Mouse (Mus musculus) kidney, embryonic 16.5 days (tissue): Measurements from ENCODE around the gene Galntl6. TPM values are rescaled to one million over a fixed set of nuclear protein-coding genes. Genes with fewer than 3 reads are reported as not detected.

Experiments
- ATAC-seq: fragments of 200-750 bp; cut with Nextera tagmentation; 2 replicates; pipeline ENCODE4 v1.8.0; 2017; ENCODE audit warnings: moderate TSS enrichment; ENCODE audit not compliant: low FRiP score, low TSS enrichment
- H3K27ac ChIP-seq: fragments of 300-500 bp; sonication (generic); 2 replicates; pipeline ENCODE4 v1.5.1; 2014; ENCODE audit warnings: low read length
- H3K27me3 ChIP-seq: fragments of 300-500 bp; sonication (generic); 2 replicates; pipeline ENCODE4 v1.6.1; 2014; ENCODE audit warnings: low read length, control low read depth, mixed read lengths; ENCODE audit not compliant: insufficient read depth
- H3K36me3 ChIP-seq: fragments of 300-500 bp; sonication (generic); 2 replicates; pipeline ENCODE4 v1.6.1; 2014; ENCODE audit warnings: low read length, control low read depth, mixed read lengths; ENCODE audit not compliant: insufficient read depth
- H3K4me1 ChIP-seq: fragments of 300-500 bp; sonication (generic); 2 replicates; pipeline ENCODE4 v1.6.1; 2014; ENCODE audit warnings: low read length, control low read depth, mixed read lengths; ENCODE audit not compliant: insufficient read depth
- H3K4me2 ChIP-seq: fragments of 300-500 bp; sonication (generic); replicated peaks from 2 replicates; pipeline ENCODE4 v1.6.1; 2014; ENCODE audit warnings: low read depth, low read length
- H3K4me3 ChIP-seq: fragments of 300-500 bp; sonication (generic); 2 replicates; pipeline ENCODE4 v1.5.1; 2014; ENCODE audit warnings: mild to moderate bottlenecking, low read length
- H3K9ac ChIP-seq: fragments of 300-500 bp; sonication (generic); replicated peaks from 2 replicates; pipeline ENCODE4 v1.6.1; 2014; ENCODE audit warnings: low read length
- H3K9me3 ChIP-seq: fragments of 300-500 bp; sonication (generic); 2 replicates; pipeline ENCODE4 v1.6.1; 2016; ENCODE audit warnings: low read length, control low read depth
- WGBS: fragments of 180-500 bp; shearing (Covaris S2); extraction: QIAGEN DNeasy Blood & Tissue Kit; methylation state at CpG from one replicate; pipeline ENCODE4 v1.1.7; 2014; 5-methylcytosine and 5-hydroxymethylcytosine counted together
- polyA plus RNA-seq: library from polyadenylated mRNA; unstranded; fragments of >200 nt; fragmentation: Nextera tagmentation; extraction: Ambion mirVana; gene quantifications from 2 replicates; pipeline ENCODE4 v1.2.1, GENCODE M21; 2015

Gene Galntl6
- polyA plus RNA-seq, 1 experiment from 2014 or later, result 1.4 TPM

DNA sequence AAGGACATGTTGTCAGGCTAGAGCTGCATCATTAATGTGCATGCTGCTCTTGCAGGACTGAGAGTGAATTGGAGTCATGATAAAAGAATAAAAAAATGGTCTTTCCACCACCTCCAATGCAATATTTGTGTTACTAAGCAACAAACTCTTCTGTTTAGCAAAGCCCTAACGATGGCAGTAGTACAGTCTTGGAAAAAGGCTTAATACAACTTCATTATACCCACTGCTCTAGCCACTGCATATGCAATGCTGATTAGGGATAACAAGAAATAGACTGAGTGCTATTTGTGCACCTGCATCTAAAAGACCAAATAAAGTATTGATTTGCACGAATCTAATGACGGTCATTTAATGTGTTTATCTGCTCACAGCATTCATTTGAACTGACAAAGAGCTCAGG, 880.2 kb downstream of the Galntl6 start:
- Histone ChIP-seq H3K4me3 (no peak overlapping the region), H3K4me2 (no peak overlapping the region), H3K9ac (no peak overlapping the region), H3K4me1 (no peaks in the 10 kb centered on the region), H3K9me3 (no peaks in the 10 kb centered on the region), H3K27ac (no peak overlapping the region), H3K36me3 (no peaks in the 10 kb centered on the region), H3K27me3 (no peaks in the 10 kb centered on the region)
- no peak for ATAC-seq
- 81% methylated on average over 3 of the region's 3 CpGs for WGBS

DNA sequence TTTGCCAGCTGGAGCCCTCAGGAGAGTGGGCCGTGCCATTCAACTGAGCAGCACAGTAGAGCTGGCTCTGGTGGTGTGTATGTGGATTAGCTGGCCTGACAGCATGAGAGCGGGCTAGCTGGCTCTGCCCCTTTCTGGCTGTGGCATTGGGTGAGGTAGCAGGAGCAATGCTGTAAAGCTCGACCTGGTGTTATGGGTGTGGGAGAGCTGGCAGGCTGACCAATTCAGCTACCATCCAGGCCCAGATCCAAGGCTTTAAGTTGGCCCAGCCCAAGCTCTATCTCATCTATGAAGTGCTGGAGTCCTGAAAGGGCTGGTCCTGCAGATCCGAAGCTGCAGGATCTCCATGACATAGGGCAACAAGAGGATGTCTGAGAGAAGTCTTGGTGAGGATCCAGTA, 886.9 kb downstream of the Galntl6 start:
- no peak overlapping the region for H3K27ac ChIP-seq
- no peaks in the 10 kb centered on the region for H3K36me3 ChIP-seq
- H3K4me3 ChIP-seq, result no peak overlapping the region
- H3K9me3 ChIP-seq, result no peaks in the 10 kb centered on the region
- no peak overlapping the region for H3K9ac ChIP-seq
- no peak overlapping the region for H3K4me2 ChIP-seq
- no peaks in the 10 kb centered on the region for H3K27me3 ChIP-seq
- no peak for ATAC-seq
- WGBS, result 84% methylated on average over 4 of the region's 4 CpGs
- no peaks in the 10 kb centered on the region for H3K4me1 ChIP-seq

DNA sequence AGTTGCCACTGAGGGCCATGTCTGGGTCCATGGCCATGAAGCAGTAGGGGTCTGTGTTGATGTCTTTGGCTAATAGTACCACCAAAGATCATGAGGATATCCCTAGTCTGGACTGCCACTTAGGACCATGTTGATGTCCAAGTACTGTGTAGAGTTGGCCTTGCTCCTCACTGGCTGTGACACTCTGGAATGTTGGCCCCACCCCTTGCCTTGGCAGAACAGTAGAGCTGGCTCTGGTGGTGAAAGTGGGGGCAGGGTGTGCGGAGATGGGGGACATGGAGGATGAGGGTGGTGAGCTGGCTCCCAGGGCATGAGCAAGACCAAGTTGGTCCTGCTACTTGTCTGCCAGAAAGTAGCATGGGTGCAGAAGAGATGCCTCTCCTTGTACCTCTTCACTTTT, 887.3 kb downstream of the Galntl6 start:
- Histone ChIP-seq H3K9ac (no peak overlapping the region), H3K4me1 (no peaks in the 10 kb centered on the region), H3K9me3 (no peaks in the 10 kb centered on the region), H3K36me3 (no peaks in the 10 kb centered on the region), H3K27ac (no peak overlapping the region), H3K4me3 (no peak overlapping the region), H3K27me3 (no peaks in the 10 kb centered on the region), H3K4me2 (no peak overlapping the region)
- 70% methylated on average over 1 of the region's 1 CpGs for WGBS
- ATAC-seq, result no peak

GRCm38 (mm10) chr8:58023426-58024176, 888.8 kb downstream of the Galntl6 start:
- Histone ChIP-seq H3K27ac (no peak overlapping the region), H3K9me3 (no peaks in the 10 kb centered on the region), H3K27me3 (no peaks in the 10 kb centered on the region), H3K4me1 (no peaks in the 10 kb centered on the region), H3K4me2 (no peak overlapping the region), H3K36me3 (no peaks in the 10 kb centered on the region), H3K9ac (no peak overlapping the region), H3K4me3 (no peak overlapping the region)
- 48% methylated on average over 2 of the region's 2 CpGs for WGBS
- no peak for ATAC-seq

DNA sequence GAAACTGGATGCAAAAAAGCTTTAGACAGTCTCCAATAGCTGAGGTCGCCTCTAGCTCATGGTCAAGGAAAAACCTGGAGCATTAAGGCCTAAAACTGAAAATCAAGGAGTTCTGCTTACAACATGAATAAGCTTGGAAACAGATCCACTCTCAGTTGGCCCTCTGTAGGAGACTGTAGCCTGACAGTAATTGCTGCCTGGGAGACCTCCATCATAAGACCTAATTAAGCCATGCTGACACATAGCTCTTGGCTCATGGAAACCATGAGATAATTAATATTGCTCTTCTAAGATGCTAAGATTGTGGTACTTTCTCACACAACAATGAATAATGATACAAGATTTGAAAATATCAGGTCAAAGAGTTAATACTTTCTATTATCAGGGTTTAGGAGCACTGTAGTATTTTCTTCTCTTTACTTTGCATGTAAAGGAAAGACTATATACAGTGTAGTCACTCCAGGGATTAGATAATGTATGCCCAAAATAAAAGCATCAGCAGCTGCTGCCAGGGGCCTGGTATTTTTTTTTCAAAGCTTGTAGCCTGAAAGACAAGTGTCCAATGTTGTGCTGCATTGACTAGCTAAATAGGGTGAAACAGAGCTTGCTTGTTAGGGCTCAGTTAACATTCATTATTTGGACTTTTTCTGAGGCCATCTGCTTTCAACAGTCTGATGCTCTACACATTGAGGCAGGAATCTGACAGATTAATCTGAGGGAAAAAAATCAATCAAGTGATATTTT, 922.8 kb downstream of the Galntl6 start:
- Histone ChIP-seq H3K4me3 (no peak overlapping the region), H3K9ac (no peak overlapping the region), H3K27me3 (no peaks in the 10 kb centered on the region), H3K27ac (no peak overlapping the region), H3K4me1 (no peaks in the 10 kb centered on the region), H3K4me2 (no peak overlapping the region), H3K36me3 (no peaks in the 10 kb centered on the region), H3K9me3 (no peaks in the 10 kb centered on the region)
- 85% methylated on average over 1 of the region's 1 CpGs for WGBS
- no peak for ATAC-seq

- no peaks in the 10 kb centered on the region for H3K4me1 ChIP-seq
- no peaks in the 10 kb centered on the region for H3K9me3 ChIP-seq
- no peak for ATAC-seq
- no peaks in the 10 kb centered on the region for H3K27me3 ChIP-seq
- H3K36me3 ChIP-seq, result no peaks in the 10 kb centered on the region
- no peak overlapping the region for H3K4me3 ChIP-seq
- H3K27ac ChIP-seq, result no peak overlapping the region
- no peak overlapping the region for H3K4me2 ChIP-seq
- WGBS, result 76% methylated on average over 4 of the region's 4 CpGs
- H3K9ac ChIP-seq, result no peak overlapping the region
Observed at GRCm38 (mm10) chr8:57977372-57977771, 935.1 kb downstream of the Galntl6 start.

DNA sequence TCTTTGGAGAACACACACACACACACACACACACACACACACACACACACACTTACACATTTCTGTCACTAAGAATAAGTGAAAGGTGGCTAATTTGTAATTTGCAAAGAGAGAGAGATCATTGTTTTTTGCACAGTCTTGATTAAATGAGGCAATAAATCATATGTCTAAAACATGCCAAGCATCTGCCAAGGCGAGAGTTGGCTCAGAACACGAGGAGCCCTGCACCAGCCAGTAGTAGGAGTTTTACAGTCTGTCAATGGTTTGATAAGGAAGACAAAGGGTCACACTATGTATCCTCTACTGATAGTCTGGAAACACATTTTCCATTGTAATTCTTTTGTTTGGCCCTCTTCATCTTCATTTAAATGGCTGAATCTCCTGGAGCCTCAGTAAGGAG, 938.3 kb downstream of the Galntl6 start:
- Histone ChIP-seq H3K27ac (no peak overlapping the region), H3K4me1 (no peaks in the 10 kb centered on the region)
- no peak for ATAC-seq

GRCm38 (mm10) chr8:57972832-57973231, 939.6 kb downstream of the Galntl6 start:
- Histone ChIP-seq H3K4me2 (no peak overlapping the region), H3K27me3 (no peaks in the 10 kb centered on the region), H3K27ac (no peak overlapping the region), H3K4me1 (no peaks in the 10 kb centered on the region), H3K4me3 (no peak overlapping the region), H3K9me3 (no peaks in the 10 kb centered on the region), H3K9ac (no peak overlapping the region), H3K36me3 (no peaks in the 10 kb centered on the region)
- no peak for ATAC-seq
- 61% methylated on average over 3 of the region's 3 CpGs for WGBS

More for the DNA sequence above, 938.3 kb downstream of the Galntl6 start:
- no peak overlapping the region for H3K4me2 ChIP-seq
- H3K27me3 ChIP-seq, result no peaks in the 10 kb centered on the region
- WGBS, result 31% methylated on average over 2 of the region's 2 CpGs
- no peaks in the 10 kb centered on the region for H3K9me3 ChIP-seq
- no peaks in the 10 kb centered on the region for H3K36me3 ChIP-seq
- no peak overlapping the region for H3K9ac ChIP-seq
- H3K4me3 ChIP-seq, result no peak overlapping the region

DNA sequence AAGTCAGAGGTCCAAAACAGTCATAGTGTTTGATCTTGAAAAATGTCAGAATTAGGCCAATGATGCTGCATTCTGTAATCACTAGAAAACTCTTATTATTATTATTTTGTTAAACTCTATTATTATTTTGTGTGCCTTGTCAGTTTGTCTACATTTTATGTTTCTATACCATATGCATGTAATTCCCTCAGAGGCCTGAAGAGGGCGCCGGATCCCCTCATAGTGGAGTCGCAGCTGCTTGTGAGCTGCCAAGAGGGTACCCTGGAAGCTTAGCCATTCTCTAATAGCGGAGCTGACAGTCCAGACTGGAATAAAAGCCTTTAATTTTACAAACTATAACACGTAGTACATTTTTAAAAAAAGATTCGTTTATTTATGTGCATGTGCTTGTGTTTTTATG, 945.8 kb downstream of the Galntl6 start:
- Histone ChIP-seq H3K36me3 (no peaks in the 10 kb centered on the region), H3K9ac (no peak overlapping the region), H3K4me2 (no peak overlapping the region), H3K27me3 (no peaks in the 10 kb centered on the region), H3K4me3 (no peak overlapping the region), H3K27ac (no peak overlapping the region), H3K4me1 (peaks cover 9% of the 10 kb centered on the region), H3K9me3 (no peaks in the 10 kb centered on the region)
- no peak for ATAC-seq
- WGBS, result 34% methylated on average over 6 of the region's 6 CpGs

DNA sequence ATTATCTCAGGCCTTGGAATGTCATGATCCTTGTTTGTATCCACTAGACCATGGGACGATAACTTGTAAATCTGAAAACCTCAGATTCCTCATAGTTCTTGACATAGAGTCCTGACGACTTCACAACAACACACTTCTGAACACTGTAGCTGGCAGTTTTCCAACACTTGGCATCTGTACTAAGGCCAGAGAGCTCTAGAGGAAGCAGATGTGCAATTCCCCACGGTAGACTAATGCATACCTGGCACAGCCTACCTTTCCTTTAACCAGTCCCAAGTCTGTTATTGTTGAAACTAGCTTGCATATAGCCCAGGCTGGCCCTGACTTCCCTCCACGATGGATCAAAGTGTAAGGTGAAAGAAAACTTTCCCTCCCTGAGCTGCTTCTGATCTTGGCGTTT, 946.9 kb downstream of the Galntl6 start:
- Histone ChIP-seq H3K9ac (no peak overlapping the region), H3K36me3 (no peaks in the 10 kb centered on the region), H3K4me2 (no peak overlapping the region), H3K9me3 (no peaks in the 10 kb centered on the region), H3K27me3 (no peaks in the 10 kb centered on the region), H3K4me1 (peaks cover 9% of the 10 kb centered on the region), H3K4me3 (no peak overlapping the region), H3K27ac (no peak overlapping the region)
- no peak for ATAC-seq
- 46% methylated on average over 5 of the region's 5 CpGs for WGBS
